Mouse (Mus musculus) frontal cortex, adult (tissue): Measurements from ENCODE around the gene Rprm.
A peak's percentile ranks its signal among the peaks of the same experiment; 100 is the strongest.

Experiments
- ATAC-seq: cut with Nextera tagmentation; 2 replicates; pipeline ENCODE4 v1.9.2; 2017; ENCODE audit warnings: mild to moderate bottlenecking, moderate library complexity, mixed read lengths; ENCODE audit not compliant: low TSS enrichment

Rprm gene

DNA sequence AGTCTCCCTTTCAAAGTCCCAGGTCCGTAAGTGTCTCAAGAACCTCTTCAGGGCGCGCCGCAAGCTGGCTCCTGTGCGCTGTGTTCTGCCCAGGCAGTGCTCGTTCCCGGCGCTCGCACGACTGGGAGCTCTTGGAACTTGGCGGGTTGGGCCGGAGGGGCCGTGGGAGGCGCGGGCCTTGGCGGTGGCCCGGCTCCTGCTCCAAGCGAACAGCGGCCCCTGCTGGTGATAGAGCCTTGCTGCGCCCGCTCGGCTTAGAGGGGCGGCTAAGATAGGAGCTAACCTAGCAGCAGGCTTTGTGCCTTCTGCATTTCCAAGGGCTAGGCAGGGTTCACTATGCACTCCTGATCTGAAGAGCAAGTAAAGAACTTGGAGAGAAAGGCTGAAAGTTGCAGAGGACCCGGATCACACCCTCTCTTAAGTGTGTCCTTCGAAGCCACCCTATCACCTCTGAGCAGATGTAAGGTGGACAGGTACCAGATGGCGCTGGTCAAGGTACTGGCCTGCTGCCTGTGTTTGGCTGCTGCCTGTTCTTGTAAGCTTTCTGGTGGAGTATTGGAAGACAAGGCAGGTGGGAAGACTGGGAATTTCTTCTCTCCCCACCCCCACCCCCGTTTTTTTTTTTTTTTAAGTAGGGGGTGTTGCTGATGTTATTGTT is at the start of gene Rprm:
Gene Rprm (minus strand): TSS at position 123 of the 658 bp plus-strand sequence.
- peak; percentile 84 for ATAC-seq

DNA sequence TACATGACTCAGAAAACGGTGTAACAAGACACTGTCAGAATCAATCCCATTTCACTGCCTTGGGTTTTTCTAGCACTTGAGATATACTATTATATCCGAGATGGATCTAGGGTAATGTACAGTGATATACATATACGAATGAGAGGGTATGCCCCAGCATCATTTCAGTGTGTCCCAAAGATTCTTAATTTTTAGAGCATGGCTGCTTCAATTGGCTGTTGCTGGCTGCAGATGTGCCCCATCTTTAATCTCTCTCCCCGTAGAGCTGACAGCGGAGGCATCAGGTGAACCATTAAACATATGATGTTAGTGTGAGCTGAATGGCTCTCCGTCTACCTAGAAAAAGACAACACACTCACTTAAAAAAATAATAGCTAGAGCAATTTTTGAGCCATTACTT is 34.0 kb upstream of the Rprm start:
- no peak for ATAC-seq

- no peak for ATAC-seq
These were observed 33.5 kb upstream of the Rprm start for GRCm38 (mm10) chr2:54118881-54119280.

GRCm38 (mm10) chr2:54111294-54111693 is 25.9 kb upstream of the Rprm start:
- ATAC-seq: no peak

DNA sequence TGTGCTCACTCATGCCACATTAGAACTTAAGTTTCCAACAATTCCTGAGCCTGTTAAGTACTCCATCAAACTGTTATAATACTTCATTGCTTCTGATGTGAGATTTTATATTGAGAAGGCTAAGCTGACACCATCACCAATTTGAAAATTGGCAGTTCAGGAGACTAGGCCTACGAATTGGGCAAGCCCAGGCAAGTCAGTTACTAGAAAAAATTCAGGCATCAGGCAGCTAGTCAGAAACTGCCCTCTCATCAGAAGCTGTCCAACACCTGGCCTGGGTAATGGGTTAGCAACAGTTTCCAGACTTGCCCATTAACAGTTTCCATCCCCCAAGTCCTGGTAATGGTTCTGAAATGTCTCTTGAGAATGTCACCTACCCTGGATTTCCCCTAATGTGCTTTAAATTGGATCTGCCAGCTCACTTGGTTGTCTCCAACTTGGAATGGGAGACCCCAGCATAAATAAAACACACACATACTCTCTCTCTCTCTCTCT is 20.9 kb upstream of the Rprm start:
- no peak for ATAC-seq

- ATAC-seq: no peak
These were observed 14.6 kb upstream of the Rprm start for GRCm38 (mm10) chr2:54099939-54100338.

GRCm38 (mm10) chr2:54092616-54093015 is 7.3 kb upstream of the Rprm start:
- ATAC-seq: peak; percentile 81

DNA sequence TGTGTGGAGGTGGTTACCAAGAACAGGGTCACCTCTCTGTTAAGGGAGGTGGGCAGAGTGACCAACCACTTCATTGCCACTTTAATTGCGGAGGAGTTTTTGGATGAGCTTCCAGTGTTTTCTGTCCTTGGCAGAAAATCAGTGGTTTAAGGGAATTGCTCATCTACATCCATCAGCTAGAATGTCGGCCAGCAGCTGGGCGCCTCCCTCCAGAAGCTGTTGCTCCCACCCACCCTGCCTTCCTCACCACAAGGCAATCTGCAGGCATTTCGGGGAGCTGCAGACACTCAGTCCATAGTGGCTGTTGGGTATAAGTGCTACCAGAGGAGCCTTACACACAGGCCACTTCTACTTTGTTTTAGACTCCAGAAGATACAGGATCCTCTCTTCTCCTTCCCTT is 902 bp upstream of the Rprm start:
- ATAC-seq: peak; percentile 80

DNA sequence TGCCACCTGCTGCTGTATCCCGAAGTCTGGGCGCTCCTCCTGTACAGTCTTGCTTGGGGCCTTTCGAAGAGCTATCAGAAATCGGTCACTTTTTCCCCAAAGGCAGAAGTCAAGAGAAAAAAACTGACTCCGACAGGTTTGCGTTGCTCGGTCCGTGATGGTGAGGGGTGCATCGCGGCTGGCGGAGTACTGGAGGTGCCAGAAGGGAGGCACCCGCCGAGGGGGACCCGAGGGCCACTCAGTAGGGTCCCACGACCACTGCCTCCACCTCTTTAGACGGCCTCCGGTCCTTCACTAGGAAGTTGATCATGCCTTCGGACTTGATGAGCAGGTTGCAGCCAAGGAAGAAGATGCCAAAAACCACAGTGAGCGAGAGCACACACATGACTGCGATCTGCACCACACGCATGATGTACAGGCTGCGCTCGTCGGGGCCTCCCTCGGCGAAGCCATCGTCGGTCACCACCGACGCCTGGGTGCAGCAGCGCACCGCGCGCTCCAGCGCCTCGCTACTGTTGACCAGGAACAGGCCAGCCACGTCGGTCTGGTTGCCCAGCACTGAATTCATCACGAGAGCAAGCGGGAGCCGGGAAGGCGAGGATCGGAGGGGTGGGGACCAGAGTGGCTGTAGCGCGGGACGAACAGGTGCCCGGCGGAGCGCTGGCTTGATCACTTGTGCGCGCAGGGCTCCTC is 469 bp downstream of the Rprm start:
- peak; percentile 24 for ATAC-seq

DNA sequence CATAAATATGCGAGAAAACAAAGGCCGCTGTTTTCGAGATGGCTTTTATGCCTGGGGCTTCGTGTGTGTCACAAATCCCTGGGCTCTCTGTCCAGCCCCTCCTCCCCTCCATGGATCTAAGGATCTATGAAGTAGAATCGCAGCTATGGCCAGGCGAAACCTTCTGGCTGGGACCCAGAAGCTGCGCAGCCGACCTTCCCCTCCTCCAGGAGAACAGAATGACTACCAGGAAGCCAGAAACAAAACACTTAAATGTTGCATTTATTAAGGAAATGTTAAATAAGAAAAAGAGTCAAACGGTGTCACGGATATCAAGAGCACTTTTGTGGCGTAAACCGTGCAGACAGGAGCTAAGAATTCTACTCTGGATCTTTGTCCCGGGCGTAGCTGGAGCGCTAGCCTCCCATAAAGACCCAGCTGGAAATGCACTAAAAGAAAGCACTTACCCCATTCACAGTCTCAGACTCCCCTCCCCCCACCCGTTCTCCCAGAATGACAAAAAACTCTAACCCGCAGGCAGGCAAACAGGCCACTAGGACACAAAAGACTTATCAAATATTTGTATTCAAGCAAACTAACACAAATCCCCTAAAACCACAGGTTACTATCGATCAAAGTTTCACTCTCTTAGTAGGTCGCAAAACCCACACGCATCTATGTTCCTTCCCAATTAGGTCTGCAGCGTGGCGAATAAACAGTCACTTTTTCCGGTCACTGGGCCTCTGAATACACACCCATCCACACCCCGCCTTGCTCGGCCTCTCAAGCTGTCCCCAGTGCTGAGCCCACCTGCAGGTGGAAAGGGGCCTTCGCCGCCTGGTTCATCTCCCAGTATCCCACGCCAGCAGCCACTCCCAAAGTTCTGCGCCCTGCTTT is 1.3 kb downstream of the Rprm start:
- no peak for ATAC-seq

- ATAC-seq: peak; percentile 29
These were observed 6.4 kb downstream of the Rprm start for GRCm38 (mm10) chr2:54078961-54079360.

GRCm38 (mm10) chr2:54071526-54071925 is 13.8 kb downstream of the Rprm start:
- peak; percentile 89 for ATAC-seq

DNA sequence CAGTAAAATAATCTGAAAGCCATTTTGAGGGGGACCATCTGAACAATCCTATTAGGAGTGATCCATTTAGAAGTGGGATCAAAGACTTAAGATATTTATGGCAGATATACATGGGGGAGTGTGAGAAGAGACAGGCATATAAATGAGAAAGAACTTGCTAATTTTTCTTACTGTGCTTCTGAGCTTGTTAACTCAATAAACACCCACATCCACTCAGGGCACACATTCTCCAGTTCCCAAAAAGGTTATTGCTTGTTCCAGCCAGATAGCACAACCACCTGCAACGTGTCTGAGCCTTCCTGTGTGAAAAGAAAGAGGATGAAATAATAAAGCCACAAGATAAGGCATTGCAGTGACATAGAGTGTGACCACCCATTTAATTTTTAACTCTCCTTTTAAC is 22.9 kb downstream of the Rprm start:
- peak; percentile 83 for ATAC-seq

DNA sequence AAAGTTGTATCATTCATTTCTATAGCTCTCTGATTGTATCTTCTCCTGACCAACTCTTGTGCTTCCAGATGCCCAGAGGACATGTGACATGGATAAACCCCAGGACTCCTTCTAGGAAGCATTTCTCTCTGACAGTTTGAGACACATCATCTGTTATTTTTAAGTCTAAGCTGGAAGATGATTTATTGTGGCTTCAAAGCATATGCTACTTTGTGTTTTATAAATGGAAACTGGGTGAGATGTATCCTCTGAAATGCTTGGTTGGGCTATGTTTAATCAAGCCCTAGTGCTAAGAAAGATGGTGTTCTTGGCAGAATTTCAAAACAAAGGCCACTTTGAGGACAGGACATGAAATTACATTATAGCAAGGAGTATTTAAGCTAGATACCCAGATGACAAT is 24.3 kb downstream of the Rprm start:
- peak; percentile 92 for ATAC-seq
